Mouse (Mus musculus) adrenal gland, postnatal 36 days (tissue): Measurements from ENCODE around the gene Mcts1. TPM values are rescaled to one million over a fixed set of nuclear protein-coding genes. Genes with fewer than 3 reads are reported as not detected.

Experiments
- DNase-seq, 2 experiments: peaks; one replicate each; pipeline ENCODE4 v3.0.0; 2021; ENCODE audit warnings: mixed read lengths in 1 of 2
- long read RNA-seq, 2 experiments: library from polyadenylated mRNA; stranded (forward); transcript quantifications; one replicate each; pipeline ENCODE4 v2.0.0; 2021; ENCODE audit warnings: borderline sequencing depth in 2 of 2
- total RNA-seq, 2 experiments: library from RNA; stranded (reverse); gene quantifications; 2 replicates each; pipeline ENCODE4 v1.2.3; 2021

Mcts1 gene
- 10 to 100 TPM; 68.7 to 68.9 TPM for total RNA-seq
- long read RNA-seq, experiment 1, transcript Mcts1-201 (6 exons, 783 nt) = major isoform, 29 of 48 reads
- long read RNA-seq, experiment 1, partial matches to known transcripts = 1 of 48 reads
- long read RNA-seq, experiment 1, other reads (novel, unspliced or antisense) = 18 of 48 reads
- long read RNA-seq, experiment 2, transcript Mcts1-201 (6 exons, 783 nt) = major isoform, 20 of 27 reads
- long read RNA-seq, experiment 2, partial matches to known transcripts = 1 of 27 reads
- long read RNA-seq, experiment 2, other reads (novel, unspliced or antisense) = 5 of 27 reads

DNA sequence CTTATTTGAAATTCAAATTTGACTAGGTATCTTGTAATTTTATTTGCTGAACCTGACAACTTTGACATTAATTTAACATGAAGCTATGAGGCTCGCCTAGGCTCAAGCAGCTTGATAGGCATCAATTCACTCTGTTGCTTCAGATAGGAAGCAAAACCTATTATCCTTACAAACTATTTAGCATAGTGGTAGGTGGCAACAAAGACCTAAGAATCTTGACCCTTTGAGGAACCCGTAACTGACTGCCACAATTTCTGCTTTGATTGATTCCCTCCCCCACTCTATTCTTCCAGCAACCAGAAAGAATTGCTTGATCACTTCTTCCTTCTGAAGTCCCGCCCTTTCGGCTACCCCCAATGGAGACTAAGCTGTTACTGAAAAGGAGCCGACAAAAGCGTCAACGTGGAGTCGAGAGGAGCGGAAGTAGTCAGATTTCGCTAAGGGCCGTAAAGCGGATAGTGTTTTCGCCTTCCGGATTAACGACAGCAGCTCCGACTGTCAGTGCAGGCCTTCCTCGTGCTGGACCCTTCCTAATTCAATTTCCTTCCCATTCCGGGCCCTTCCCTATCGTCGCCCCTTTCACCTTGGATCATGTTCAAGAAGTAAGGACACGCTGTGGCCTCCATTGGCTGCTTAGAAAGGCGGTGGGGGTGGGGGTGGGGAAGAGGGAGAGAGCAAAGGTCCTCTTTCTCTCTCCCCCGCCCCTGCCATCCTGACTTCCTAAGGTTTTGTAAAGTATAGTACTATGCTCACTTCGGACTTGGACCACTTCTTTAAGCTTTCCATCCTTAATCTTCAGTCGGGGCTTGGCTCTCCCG lies at the start of gene Mcts1:
Gene Mcts1 (plus strand): TSS at position 402 of the 818 bp plus-strand sequence.
- DNase-seq = peak; percentile 67 to 74

DNA sequence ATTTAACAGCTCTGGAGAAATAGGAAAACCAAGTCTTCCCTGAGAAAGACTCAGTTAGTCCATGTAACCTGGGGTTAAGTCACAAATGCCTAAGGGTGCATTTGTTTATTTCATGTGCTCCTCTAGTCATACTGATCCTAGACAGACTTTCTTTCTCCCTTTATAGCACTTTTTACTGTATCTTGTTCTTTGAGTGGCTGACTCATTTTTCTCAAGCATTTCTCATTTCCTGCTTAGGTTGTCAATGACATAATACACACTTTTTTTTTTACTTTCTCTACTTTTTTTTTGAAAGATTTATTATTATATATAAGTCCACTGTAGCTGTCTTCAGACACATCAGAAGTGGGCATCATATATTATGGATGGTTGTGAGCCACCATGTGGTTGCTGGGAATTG lies 47.1 kb upstream of the Mcts1 start:
- DNase-seq = no peak

DNA sequence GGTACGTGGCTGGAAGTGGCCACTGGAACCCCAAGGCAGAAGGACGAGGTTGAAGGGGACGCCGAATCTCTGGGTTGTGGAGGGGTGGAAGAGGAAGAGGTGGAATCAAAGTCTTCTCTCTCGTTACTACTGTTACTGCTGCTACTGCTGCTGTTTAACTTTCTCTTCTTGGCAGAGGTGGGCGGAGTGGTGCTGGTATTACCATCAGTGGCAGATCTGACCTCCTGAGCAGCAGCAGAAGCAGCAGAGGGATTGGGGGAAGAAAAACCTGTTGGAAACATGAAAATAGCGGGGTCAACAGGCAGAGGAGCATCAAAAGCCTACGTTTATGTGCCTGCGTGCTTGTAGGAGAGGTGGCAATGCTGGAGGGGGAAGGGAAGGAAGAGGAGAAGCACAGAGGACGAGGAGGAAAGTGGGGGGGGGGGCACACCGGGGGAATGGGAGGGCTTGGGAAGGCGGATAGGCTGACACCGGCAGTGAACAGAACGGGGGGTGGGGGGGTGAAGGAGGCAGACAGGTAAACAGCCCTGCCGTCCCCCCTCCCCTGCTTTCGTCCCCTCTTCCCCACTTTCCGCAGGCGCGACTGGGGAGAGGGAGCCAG lies 36.3 kb upstream of the Mcts1 start:
- peak; percentile 10 to 13 for DNase-seq

DNA sequence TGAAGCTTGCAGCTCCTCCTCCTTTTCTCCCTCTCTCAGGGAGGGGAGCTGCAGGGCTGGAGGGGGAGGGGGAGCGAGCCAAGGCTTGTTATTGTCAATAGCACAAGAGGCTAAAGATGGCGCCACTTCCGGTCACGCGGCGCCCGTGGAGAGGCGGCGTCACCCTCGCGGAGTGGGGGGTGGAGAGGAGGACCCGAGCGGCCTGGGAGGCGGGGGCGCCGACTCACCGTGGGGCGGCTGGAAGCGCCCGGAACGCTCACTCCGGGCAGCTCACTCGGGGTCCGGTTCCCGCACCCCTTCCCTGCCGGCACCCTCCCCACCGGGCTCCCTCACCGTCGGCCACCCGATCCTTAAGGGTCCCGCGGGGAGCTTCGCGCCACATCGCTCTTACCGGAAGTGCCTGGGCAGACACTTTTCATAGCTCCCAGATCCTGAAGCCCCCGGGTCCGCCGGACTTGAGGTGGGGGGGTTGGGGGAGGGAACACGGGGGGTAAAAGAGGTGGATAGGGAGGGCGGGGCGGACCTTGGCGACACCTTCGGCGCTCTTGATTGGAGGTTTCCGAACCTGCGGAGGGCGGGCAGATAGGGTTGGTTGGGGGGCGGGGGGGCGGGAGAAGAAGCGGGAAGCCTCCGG lies 35.7 kb upstream of the Mcts1 start:
- DNase-seq = peak; percentile 91 to 94

DNA sequence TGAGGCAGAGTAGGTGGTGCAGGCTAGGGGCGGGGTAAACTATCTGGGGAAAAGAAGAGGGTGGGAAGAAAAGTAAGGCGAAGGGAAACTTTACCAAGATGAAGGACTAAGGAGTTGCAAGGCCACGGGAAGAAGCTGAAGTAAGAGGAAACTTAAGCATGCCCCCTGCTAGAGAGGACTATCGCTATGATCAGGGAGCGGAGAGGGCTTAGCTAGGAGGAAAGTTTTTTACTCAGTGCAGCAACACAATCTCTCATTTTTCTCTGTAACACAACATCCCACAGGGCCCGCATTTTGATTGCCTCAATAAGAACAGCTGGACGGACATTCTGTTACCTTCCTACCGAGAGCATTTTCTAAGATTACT lies 35.2 kb upstream of the Mcts1 start:
- no peak for DNase-seq

DNA sequence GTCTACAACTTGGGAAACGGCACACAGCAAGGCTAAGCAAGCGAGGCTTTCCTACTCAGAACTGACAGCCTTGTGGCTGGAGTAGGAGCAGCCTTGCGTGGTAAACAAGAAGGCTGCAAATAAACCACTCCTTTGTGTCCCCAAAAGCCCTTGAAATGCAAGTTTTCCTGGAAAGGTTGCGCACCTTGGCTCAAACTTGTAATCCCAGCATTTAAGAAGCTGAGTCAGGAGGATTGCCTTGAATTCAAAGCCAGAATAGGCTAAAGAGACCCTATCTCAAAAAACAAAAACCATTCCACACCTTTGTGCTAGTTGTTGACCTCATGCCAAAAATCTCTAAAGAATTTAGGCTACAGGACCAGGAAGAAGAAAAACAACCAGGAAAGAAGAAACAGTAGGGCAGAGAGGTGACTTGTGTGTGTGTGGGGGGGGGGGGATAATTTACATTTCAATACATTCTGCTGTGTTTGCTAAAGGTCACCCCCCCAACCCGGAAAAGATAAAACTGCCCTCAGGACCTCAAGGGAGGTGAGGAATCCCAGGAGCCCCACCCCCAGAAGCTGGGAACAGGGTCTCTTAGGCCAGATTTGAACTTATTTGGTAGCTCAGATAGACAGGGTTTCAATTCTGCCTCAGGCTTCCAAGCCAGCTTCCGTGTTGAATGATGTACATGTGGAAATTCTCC lies 33.7 kb upstream of the Mcts1 start:
- DNase-seq = no peak

DNA sequence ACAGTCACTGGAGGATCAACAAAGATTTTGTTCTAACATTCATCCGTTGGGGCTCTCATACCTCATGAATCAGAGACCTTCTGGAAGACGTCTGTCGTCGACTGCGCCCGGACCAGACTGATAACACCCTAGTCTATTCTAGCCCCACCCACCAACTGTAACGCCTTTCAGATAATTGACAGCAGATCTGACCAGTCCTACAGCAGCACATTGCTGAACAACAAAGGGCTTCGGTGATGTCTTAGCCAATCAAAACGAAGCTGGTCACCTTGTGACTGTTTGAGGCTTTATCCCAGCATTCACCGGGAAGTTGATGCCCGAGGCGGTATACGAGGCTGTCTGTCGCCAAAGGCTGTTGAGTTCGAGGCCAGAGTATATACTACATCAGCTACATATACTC lies 24.3 kb upstream of the Mcts1 start, which contains the start of gene Cul4b:
Gene Cul4b (minus strand): TSS at position 119 of the 400 bp plus-strand sequence.
- no peak for DNase-seq

DNA sequence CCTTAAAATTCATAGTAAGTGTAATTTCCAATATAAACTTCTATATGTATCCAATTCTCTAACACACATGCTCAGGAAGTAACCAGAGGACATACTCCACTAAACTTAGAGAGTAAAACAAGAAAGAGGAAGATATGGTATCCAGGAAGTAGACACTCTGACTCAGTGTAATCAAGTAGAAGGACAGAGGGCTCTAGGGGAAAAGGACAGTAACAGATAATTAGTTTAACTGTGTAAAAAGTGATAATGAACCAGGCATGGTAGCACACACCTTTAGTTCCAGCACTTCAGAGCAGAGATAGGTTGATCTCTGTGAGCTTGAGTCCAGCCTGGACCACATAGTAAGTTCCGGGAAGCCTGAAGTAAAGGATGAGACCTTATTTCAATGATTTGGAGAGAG lies 19.2 kb upstream of the Mcts1 start:
- DNase-seq = no peak

DNA sequence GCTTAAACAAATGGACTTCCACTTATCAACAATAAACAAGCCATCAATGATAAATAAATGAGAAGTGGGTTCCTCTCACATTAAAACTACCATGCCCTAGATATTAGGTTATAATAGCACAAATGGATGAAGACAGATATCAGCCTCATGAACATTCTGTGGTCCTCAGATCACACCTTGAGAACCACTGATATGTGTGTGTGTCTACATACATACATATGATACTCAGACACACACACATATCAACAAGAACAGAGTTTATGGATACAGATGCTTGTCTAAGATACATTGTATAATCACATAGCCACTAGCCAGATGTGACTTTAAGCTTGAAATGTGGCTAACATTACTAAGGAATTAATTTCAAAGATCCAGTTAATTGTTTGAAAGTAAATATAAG lies 17.1 kb upstream of the Mcts1 start:
- no peak for DNase-seq

DNA sequence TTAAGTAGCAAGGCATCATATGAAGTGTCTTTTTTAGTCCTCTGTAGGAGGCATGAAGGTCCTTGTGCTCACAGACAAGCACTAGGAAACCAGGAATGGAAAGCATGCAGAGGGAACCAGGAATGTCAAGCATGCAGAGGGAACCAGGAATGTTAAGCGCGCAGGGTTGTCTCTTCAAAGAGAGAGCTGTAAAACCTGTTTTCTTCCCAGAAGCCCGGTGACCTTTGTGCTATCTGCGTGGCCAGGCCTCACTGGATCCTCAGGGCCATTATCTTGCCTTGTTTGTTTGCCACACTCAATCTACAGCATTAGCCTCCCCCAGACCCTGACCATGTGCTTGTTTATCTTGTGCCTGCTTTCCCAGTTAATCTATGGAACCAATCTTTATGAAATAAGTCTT lies 10.6 kb upstream of the Mcts1 start:
- DNase-seq = no peak

DNA sequence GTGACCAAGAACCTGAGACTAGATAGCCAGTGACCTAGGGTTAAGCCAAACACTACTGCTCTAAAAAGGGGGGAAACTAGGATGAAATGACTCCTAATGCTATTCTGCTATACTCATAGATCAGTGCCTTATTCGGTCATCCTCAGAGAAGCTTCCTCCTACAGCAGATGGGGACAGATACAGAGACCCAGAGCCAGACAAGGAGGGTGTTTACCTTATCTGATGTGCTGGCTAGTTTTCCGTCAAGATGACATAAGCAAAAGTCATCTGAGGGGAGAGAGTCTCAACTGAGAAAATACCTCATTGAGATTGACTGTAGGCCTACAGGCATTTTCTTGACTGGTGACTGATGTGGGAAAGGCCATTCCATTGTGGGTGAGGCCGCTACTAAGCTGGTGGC lies 8.6 kb upstream of the Mcts1 start:
- no peak for DNase-seq

DNA sequence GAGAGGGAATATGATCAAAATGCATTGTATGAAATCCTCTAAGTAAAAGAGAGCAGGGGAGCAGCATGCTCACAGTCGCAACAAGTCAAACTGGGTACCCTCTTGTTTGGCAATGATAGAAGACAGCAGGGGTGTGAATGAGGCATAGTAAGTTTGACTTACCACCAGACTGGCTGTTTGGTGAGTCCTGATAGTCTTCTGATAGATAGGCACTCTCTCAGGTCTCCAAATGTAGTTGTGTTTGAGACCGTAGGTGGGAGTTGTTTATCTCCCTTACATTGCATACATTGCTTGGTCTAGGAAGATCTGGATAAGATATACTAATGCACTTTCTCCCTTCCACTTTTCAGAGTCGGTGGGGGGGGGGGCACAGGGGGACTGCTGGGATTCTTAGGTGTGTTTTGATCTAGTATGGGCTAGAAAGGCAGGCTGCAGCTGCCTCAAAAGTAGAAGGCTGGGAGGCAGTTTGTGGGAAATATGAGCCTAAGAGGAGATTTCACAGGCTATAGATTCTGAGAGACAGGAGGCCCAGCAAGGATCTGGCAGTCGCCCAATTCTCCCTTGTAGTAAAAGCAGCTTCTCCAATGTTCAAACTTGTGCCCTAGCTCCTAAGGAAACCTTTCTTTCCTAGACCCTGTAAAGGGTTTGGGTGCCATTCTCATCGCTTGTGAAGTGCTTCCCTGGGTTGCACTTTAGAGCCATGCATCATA lies 7.0 kb upstream of the Mcts1 start:
- no peak for DNase-seq

DNA sequence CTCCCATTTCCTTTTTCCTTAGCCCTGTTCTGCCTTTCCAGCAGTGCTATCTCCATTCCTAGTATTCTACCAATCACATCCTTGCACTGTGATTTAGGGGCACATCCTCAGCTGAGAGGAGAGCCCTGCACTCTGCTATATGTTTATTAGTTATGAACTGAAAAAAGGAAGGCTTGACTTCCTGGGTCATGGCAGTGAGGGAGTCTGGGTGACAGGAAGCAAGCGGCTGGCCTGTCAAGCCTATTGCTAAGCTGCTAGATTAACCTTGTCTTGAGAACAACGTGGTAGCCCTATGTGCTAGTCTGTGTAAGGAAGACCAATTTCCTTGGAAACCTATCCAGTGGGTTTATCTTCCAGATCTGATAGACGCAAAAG lies 604 bp downstream of the Mcts1 start:
- peak; percentile 20 to 23 for DNase-seq

DNA sequence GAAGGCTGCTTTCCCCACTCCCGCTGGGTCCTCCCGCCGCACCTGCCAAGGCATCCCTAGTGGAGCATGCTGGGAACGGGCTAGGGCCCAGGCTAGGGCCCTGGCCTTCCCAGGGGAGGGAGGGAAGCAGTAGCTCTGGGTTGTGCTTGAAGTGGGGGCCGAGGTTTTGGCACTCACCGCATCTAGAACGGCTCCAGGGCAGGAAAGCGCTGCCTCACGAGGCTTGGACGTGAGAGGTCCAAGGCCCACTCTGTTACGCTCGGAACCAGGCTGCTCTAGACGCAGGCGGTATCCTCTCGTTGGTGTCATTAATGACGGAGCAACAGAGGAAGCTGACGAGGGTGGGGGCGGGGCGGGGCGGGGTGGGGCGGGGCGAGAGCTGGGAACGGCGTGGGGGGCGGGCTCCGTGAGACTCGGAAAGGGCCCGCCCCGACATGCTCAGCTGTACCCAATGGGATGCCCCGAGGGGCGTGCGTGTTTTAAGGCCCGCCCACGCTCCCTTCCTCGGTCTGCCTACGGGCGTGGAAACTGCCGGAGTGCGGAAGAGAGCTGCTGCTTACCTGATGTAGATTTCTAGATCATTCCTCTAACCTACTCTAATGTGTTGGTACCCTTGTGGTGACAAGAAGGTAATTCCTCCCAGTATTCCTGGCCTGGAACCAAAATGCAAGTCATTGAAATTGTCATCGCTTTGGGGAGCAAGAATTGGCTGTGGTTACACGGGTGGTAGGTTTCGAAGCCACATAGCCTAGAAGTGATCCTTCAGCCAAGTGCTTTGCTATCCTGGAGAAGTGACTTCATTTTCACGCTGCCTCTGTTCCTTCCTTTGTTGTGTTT lies 34.6 kb downstream of the Mcts1 start, which contains the start of gene C1galt1c1:
Gene C1galt1c1 (minus strand): TSS at position 287 of the 837 bp plus-strand sequence.
- peak; percentile 91 to 93 for DNase-seq

DNA sequence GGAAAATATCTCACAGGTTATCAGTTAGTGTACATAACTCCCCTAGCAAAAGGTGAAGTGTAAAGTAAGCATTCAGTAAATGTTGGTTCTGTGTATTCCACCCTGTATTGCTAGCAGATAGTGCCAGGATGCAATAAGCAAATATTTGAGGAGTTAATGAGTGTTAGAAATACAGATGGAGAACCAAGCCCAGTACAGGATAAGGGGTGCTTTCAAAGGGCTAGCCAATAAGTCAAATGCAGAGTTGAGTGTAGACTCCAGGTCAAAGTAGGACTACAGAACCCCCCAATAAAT lies 35.2 kb downstream of the Mcts1 start:
- DNase-seq = no peak

DNA sequence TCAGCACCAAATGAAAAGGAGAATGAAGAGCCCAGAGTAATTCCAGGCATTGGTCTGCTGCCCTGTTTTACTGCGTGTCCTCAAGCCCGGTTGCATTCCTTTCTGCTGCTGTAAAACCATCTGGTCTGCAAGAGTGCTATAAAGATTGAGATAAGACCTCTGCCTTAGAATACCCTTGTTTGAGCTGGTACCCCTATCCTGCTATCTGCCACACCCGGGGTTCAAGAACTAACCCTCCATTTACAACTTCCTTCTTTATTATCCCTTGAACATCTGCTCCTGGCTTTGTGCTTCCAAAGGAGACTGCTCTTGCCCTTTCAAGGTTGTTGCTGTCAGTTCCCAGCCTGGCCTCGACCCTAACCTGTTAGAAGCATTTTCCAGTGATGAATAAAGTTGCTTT lies 41.1 kb downstream of the Mcts1 start:
- no peak for DNase-seq

DNA sequence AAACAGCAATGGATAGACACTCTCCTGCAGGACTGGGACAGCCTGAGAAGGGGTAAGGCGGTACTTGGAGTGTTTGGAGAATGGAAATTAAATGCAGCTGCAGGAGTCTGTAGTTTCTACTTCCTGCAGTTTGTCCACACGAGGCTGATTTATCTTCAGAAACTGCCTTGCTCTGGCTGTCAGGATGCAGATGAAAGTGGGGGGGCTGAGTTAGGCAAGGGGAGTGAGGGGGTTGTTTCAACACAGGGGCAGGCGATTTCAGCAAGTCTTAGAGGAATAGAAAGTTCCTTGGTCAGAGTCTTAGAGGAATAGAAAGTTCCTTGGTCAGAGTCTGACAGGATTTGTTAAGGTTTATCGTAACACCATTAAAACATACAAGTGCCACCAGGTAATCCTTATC lies 41.8 kb downstream of the Mcts1 start:
- DNase-seq = no peak

DNA sequence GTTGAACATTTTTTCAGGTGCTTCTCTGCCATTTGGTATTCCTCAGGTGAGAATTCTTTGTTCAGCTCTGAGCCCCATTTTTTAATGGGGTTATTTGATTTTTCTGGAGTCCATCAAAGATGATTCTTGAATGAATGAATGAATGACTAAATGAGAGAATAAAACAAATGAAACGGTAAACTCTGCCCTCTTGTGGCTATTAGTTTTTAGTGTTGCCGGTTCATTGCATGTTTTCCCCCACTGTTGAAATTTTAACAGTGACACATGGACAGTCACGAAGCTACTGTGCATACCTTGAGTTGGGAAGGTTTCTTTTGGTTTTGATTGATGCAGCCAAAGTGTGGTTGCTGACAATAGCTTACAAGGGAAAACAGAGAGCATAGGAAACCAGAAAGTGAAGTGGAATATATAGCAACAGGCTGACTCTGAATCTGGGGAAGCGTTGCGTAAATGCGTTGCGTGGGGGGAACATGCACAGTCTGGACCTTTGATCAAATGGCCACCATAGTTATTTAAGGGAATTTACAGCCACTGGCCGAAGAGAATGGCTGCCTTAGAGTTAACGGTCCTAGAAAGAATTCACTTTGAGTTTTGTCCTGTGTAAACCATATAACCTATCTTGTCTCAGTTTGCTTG lies 50.1 kb downstream of the Mcts1 start:
- no peak for DNase-seq

DNA sequence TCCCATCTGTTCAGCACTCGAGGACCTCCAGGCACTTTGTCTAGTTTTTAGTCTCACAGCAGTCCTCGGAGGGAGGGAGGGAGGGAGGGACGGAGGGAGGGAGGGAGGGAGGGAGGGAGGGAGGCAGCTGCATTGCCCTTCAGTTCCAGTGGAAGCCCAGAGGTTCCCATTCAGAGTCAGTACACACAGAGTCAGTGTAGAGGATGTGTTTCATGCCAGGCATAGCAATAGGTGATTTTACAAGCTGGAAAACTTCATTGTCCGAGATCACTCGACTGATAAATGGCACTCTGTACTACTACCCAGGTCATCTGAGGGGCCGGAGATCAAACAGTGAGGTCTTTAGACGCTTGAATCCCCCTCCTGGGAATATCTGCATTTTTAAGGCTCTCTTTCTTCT lies 50.8 kb downstream of the Mcts1 start:
- no peak for DNase-seq

DNA sequence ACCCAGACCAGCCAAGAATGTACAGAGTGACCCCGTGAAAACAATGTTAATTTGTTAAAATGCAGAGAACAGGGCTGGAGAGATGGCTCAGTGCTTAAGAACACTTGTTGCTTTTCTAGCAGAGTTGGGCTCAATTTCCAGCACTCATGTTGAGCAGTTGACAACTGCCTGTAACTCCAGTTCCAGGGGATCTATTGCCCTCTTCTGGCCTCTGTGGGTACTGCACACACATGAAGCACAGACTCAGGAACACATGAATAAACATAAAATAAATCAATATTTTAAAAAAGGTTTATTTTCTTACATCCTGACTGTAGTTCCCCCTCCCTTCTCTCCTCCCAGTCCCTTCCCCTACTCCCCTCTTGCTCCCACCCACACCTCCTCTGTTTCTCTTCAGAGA lies 52.8 kb downstream of the Mcts1 start:
- no peak for DNase-seq
